Mouse (Mus musculus) ES-E14 (cell line): Measurements from ENCODE around the gene Arhgef9.

ENCODE experiments used
- CHD2 ChIP-seq: IDR thresholded peaks from 2 replicates; pipeline ENCODE4 v1.6.1; 2014; ENCODE audit warnings: mild to moderate bottlenecking, low read depth, low read length, inconsistent platforms
- MAFK ChIP-seq: IDR thresholded peaks from 2 replicates; pipeline ENCODE4 v1.6.1; 2014; ENCODE audit warnings: mild to moderate bottlenecking, low read depth, low read length, inconsistent platforms; ENCODE audit not compliant: insufficient read depth
- ZC3H11A ChIP-seq: IDR thresholded peaks from 2 replicates; pipeline ENCODE4 v1.6.1; 2012; ENCODE audit warnings: low read depth, mild to moderate bottlenecking, inconsistent platforms, low read length, borderline replicate concordance
- ZNF384 ChIP-seq: IDR thresholded peaks from 2 replicates; pipeline ENCODE4 v1.6.1; 2012; ENCODE audit warnings: low read depth, low read length, inconsistent platforms

- TF ChIP-seq CHD2 = no peak
- no peak for TF ChIP-seq ZNF384
- no peak for TF ChIP-seq ZC3H11A
- TF ChIP-seq MAFK = peak; percentile 69; the same call in 1 of the 2 replicates
Observed at GRCm38 (mm10) chrX:95196104-95196919, at the start of gene Arhgef9.
